Mouse (Mus musculus): ENCODE measurements at regions not wholly inside any gene's neighbourhood (a gene's known extent, or its start where the extent isn't known, plus 50 kb on each side); places are given as distances from the start of the nearest gene placed in this dataset.

- 70% methylated on average over 4 of the region's 4 CpGs for WGBS
- Histone ChIP-seq H3K27ac (ENCODE audit: low read length) (no peak overlapping the region), H3K4me3 (ENCODE audit: low read length) (no peak overlapping the region), H3K9me3 (replicated peaks; ENCODE audit: control insufficient read depth, low read length) (no peaks in the 10 kb centered on the region), H3K4me1 (ENCODE audit: control insufficient read depth, insufficient read depth, low read length) (no peaks in the 10 kb centered on the region), H3K36me3 (ENCODE audit: control insufficient read depth, insufficient read depth) (no peaks in the 10 kb centered on the region), H3K4me2 (ENCODE audit: low read depth, low read length) (no peak overlapping the region), H3K27me3 (ENCODE audit: control insufficient read depth, insufficient read depth, low read length) (no peaks in the 10 kb centered on the region), H3K9ac (ENCODE audit: low read length) (no peak overlapping the region)
- no peak for ATAC-seq (replicated peaks; ENCODE audit: extremely low read depth, insufficient read depth, low FRiP score)
Observed at GRCm38 (mm10) chr8:41831713-41832112, 414.8 kb upstream of the Frg1 start.

GRCm38 (mm10) chr8:41830407-41830806 lies 413.5 kb upstream of the Frg1 start:
- Histone ChIP-seq H3K27me3 (ENCODE audit: control insufficient read depth, insufficient read depth, low read length) (no peaks in the 10 kb centered on the region), H3K9ac (ENCODE audit: low read length) (no peak overlapping the region), H3K9me3 (replicated peaks; ENCODE audit: control insufficient read depth, low read length) (no peaks in the 10 kb centered on the region), H3K36me3 (ENCODE audit: control insufficient read depth, insufficient read depth) (no peaks in the 10 kb centered on the region), H3K27ac (ENCODE audit: low read length) (no peak overlapping the region), H3K4me1 (ENCODE audit: control insufficient read depth, insufficient read depth, low read length) (no peaks in the 10 kb centered on the region), H3K4me3 (ENCODE audit: low read length) (no peak overlapping the region), H3K4me2 (ENCODE audit: low read depth, low read length) (no peak overlapping the region; the same call in 1 of the 2 replicates)
- WGBS = 35% methylated on average over 6 of the region's 6 CpGs
- no peak; the same call in 1 of the 2 replicates for ATAC-seq (replicated peaks; ENCODE audit: extremely low read depth, insufficient read depth, low FRiP score)

DNA sequence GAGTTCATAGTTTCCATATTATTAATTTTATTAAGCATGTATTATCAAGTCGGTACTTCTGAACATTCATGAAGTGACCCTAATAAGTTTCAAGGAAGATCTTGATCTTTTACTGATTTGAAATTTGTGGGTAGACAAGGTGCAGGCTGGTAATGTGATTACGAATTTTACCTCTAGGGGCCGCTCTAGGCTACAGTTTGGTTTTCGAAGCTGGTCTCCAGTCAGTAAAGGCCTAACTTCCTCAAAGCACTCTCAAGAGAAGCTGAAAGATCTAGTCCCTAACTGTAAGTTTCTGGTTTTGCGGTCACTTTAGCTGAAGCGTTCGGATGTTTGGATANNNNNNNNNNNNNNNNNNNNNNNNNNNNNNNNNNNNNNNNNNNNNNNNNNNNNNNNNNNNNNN lies 408.1 kb upstream of the Frg1 start:
- no peak overlapping the region for H3K4me3 ChIP-seq (ENCODE audit: low read length)
- ATAC-seq (replicated peaks; ENCODE audit: extremely low read depth, insufficient read depth, low FRiP score) = no peak; the same call in 1 of the 2 replicates
- no peaks in the 10 kb centered on the region for H3K9me3 ChIP-seq (replicated peaks; ENCODE audit: control insufficient read depth, low read length)
- H3K9ac ChIP-seq (ENCODE audit: low read length) = no peak overlapping the region
- no peak overlapping the region for H3K27ac ChIP-seq (ENCODE audit: low read length)
- H3K36me3 ChIP-seq (ENCODE audit: control insufficient read depth, insufficient read depth) = no peaks in the 10 kb centered on the region
- no peaks in the 10 kb centered on the region for H3K4me1 ChIP-seq (ENCODE audit: control insufficient read depth, insufficient read depth, low read length)
- no peaks in the 10 kb centered on the region for H3K27me3 ChIP-seq (ENCODE audit: control insufficient read depth, insufficient read depth, low read length)
- no peak overlapping the region for H3K4me2 ChIP-seq (ENCODE audit: low read depth, low read length)
- WGBS = 22% methylated on average over 7 of the region's 7 CpGs

DNA sequence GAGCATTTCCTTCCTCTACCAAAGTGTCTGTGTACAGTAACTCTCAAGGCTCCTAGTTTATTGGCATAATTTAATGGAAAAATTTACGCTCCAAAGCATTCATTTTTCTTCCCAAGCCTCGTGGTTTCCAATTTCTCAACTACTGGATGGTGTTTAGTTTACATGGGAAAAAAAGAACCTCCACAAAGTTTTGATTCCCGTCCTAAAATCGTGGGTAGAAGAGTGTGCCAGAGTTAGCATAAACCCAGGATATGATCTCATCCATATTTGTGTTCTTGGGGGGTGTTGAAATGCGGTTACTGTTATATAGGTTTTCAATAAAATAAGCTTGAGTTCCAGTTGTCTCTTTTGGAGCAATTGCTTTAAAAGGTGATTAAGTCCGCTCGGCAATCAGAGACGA lies 406.2 kb upstream of the Frg1 start:
- Histone ChIP-seq H3K27me3 (ENCODE audit: control insufficient read depth, insufficient read depth, low read length) (no peaks in the 10 kb centered on the region), H3K4me3 (ENCODE audit: low read length) (no peak overlapping the region), H3K9me3 (replicated peaks; ENCODE audit: control insufficient read depth, low read length) (no peaks in the 10 kb centered on the region), H3K27ac (ENCODE audit: low read length) (no peak overlapping the region), H3K4me1 (ENCODE audit: control insufficient read depth, insufficient read depth, low read length) (no peaks in the 10 kb centered on the region), H3K9ac (ENCODE audit: low read length) (no peak overlapping the region), H3K4me2 (ENCODE audit: low read depth, low read length) (no peak overlapping the region), H3K36me3 (ENCODE audit: control insufficient read depth, insufficient read depth) (no peaks in the 10 kb centered on the region)
- no peak for ATAC-seq (replicated peaks; ENCODE audit: extremely low read depth, insufficient read depth, low FRiP score)
- 58% methylated on average over 8 of the region's 8 CpGs for WGBS

- Histone ChIP-seq H3K27ac (ENCODE audit: low read length) (no peak overlapping the region), H3K36me3 (ENCODE audit: control insufficient read depth, insufficient read depth) (no peaks in the 10 kb centered on the region), H3K4me2 (ENCODE audit: low read depth, low read length) (no peak overlapping the region), H3K4me3 (ENCODE audit: low read length) (no peak overlapping the region), H3K27me3 (ENCODE audit: control insufficient read depth, insufficient read depth, low read length) (no peaks in the 10 kb centered on the region), H3K4me1 (ENCODE audit: control insufficient read depth, insufficient read depth, low read length) (no peaks in the 10 kb centered on the region), H3K9me3 (replicated peaks; ENCODE audit: control insufficient read depth, low read length) (no peaks in the 10 kb centered on the region), H3K9ac (ENCODE audit: low read length) (no peak overlapping the region)
- 90% methylated on average over 5 of the region's 5 CpGs for whole genome bisulfite sequencing
- no peak for ATAC-seq (replicated peaks; ENCODE audit: extremely low read depth, insufficient read depth, low FRiP score)
Observed at GRCm38 (mm10) chr8:41821676-41822075, 404.8 kb upstream of the Frg1 start.

DNA sequence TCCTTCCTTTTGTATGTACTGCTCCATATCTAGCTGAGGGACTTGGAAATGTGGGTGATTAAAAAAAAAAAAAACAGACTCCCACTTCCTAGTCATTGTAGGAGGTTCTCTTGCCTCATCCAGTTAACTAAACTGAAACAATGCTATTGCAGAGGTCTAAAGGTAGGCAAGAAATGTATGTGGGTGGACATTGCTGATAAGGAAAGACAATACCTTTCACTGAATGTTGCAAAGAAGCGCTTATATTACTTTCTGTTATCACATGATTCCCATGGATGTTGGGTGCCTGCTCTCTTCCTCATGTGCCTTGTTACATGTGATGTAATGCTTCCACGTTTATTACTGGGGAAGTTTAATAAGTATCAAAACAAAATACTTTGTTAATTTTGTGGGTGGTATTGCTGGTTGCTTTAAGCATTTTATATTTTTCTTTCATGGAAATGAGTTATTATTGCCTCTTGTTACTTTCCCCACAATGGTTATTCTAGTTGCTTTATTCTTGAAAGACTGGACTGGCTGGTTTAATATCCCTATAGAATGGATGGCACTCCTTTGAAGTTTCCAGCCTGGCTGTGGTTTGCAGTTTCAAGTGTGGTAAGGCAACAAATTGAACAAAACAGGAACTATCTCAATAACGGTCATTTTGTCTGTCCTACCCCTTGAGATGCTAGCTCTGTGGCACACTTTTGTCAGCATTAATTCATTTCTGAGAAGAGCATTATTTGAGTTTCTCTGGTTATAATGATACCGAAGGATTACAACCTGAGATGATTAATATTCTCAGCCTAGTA lies 403.9 kb upstream of the Frg1 start:
- no peaks in the 10 kb centered on the region for H3K9me3 ChIP-seq (replicated peaks; ENCODE audit: control insufficient read depth, low read length)
- no peak overlapping the region for H3K9ac ChIP-seq (ENCODE audit: low read length)
- H3K36me3 ChIP-seq (ENCODE audit: control insufficient read depth, insufficient read depth) = no peaks in the 10 kb centered on the region
- no peaks in the 10 kb centered on the region for H3K4me1 ChIP-seq (ENCODE audit: control insufficient read depth, insufficient read depth, low read length)
- no peak overlapping the region for H3K4me2 ChIP-seq (ENCODE audit: low read depth, low read length)
- ATAC-seq (replicated peaks; ENCODE audit: extremely low read depth, insufficient read depth, low FRiP score) = no peak
- no peak overlapping the region for H3K4me3 ChIP-seq (ENCODE audit: low read length)
- 68% methylated on average over 4 of the region's 4 CpGs for WGBS
- H3K27me3 ChIP-seq (ENCODE audit: control insufficient read depth, insufficient read depth, low read length) = no peaks in the 10 kb centered on the region
- H3K27ac ChIP-seq (ENCODE audit: low read length) = no peak overlapping the region

GRCm38 (mm10) chr8:41818577-41818976 lies 401.7 kb upstream of the Frg1 start:
- Histone ChIP-seq H3K27me3 (ENCODE audit: control insufficient read depth, insufficient read depth, low read length) (no peaks in the 10 kb centered on the region), H3K4me3 (ENCODE audit: low read length) (no peak overlapping the region), H3K9ac (ENCODE audit: low read length) (no peak overlapping the region), H3K36me3 (ENCODE audit: control insufficient read depth, insufficient read depth) (no peaks in the 10 kb centered on the region), H3K9me3 (replicated peaks; ENCODE audit: control insufficient read depth, low read length) (no peaks in the 10 kb centered on the region), H3K4me1 (ENCODE audit: control insufficient read depth, insufficient read depth, low read length) (no peaks in the 10 kb centered on the region), H3K27ac (ENCODE audit: low read length) (no peak overlapping the region), H3K4me2 (ENCODE audit: low read depth, low read length) (no peak overlapping the region)
- WGBS = 66% methylated on average over 5 of the region's 5 CpGs
- no peak for ATAC-seq (replicated peaks; ENCODE audit: extremely low read depth, insufficient read depth, low FRiP score)

- H3K9me3 ChIP-seq (replicated peaks; ENCODE audit: control insufficient read depth, low read length) = no peaks in the 10 kb centered on the region
- H3K4me3 ChIP-seq (ENCODE audit: low read length) = no peak overlapping the region
- WGBS = 87% methylated on average over 1 of the region's 1 CpGs
- no peaks in the 10 kb centered on the region for H3K27me3 ChIP-seq (ENCODE audit: control insufficient read depth, insufficient read depth, low read length)
- no peaks in the 10 kb centered on the region for H3K4me1 ChIP-seq (ENCODE audit: control insufficient read depth, insufficient read depth, low read length)
- no peaks in the 10 kb centered on the region for H3K36me3 ChIP-seq (ENCODE audit: control insufficient read depth, insufficient read depth)
- no peak overlapping the region for H3K27ac ChIP-seq (ENCODE audit: low read length)
- ATAC-seq (replicated peaks; ENCODE audit: extremely low read depth, insufficient read depth, low FRiP score) = no peak
- no peak overlapping the region for H3K4me2 ChIP-seq (ENCODE audit: low read depth, low read length)
- H3K9ac ChIP-seq (ENCODE audit: low read length) = no peak overlapping the region
Observed at GRCm38 (mm10) chr8:41818079-41818478, 401.2 kb upstream of the Frg1 start.

DNA sequence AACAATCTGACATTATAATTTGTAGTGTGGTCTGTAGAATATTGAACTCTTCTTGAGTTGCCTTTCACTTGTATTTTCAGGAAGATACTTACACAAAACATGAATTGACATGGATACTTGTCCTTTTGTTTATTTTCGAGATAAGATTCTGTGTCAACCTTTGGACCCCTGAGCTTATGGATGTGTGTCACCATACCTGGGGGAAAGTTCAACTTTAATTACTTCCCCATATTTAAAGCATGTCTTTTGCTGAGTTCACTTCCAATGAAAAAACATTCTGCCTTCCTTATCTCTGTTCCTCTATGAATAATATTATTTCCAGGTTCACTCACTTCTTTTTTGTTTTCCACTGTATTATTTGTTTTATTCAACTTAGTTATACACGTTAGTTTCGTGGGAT lies 398.4 kb upstream of the Frg1 start:
- Histone ChIP-seq H3K4me1 (ENCODE audit: control insufficient read depth, insufficient read depth, low read length) (no peaks in the 10 kb centered on the region), H3K9ac (ENCODE audit: low read length) (no peak overlapping the region), H3K27ac (ENCODE audit: low read length) (no peak overlapping the region), H3K4me3 (ENCODE audit: low read length) (no peak overlapping the region), H3K36me3 (ENCODE audit: control insufficient read depth, insufficient read depth) (no peaks in the 10 kb centered on the region), H3K4me2 (ENCODE audit: low read depth, low read length) (no peak overlapping the region), H3K27me3 (ENCODE audit: control insufficient read depth, insufficient read depth, low read length) (no peaks in the 10 kb centered on the region), H3K9me3 (replicated peaks; ENCODE audit: control insufficient read depth, low read length) (no peaks in the 10 kb centered on the region)
- ATAC-seq (replicated peaks; ENCODE audit: extremely low read depth, insufficient read depth, low FRiP score) = no peak
- WGBS = 69% methylated on average over 3 of the region's 3 CpGs

Measured in heart, embryonic 16.5 days (tissue).